Mouse (Mus musculus) frontal cortex, postnatal 36 days (tissue): ENCODE data around the gene Gm49673.
"Not testable (repeated sequence)": the region's sequence is repeated elsewhere in the genome, so short reads cannot be mapped to it uniquely, and the experiment has no call there.

Experiments used
- DNase-seq, 2 experiments: peaks; one replicate each; pipeline ENCODE4 v3.0.0; 2022; ENCODE audit warnings: low spot score in 2 of 2

Gm49673 gene

DNA sequence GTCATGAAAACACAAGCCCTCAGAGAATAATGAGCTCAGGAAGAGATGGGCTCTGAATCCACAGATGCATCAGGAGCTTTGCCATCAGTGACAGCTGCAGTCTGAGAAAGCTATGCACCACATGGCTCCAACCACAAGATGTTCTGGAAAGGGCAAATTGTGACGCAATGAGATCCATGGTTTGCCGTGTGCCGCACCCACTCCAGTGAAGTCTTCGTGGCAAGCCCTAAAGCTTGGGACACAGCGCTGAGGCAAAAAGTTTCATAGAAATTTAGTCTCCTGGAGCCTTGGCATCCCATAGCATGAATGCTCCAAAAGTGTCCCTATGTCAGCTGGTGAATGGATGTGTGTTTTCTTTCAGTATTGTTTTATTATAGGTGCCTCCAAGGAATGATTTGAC lies 9.5 kb downstream of the Gm49673 start:
- not testable (repeated sequence) for DNase-seq

- DNase-seq, result not testable (repeated sequence)
Observed at GRCm38 (mm10) chr17:8130849-8131248, 16.7 kb downstream of the Gm49673 start.

DNA sequence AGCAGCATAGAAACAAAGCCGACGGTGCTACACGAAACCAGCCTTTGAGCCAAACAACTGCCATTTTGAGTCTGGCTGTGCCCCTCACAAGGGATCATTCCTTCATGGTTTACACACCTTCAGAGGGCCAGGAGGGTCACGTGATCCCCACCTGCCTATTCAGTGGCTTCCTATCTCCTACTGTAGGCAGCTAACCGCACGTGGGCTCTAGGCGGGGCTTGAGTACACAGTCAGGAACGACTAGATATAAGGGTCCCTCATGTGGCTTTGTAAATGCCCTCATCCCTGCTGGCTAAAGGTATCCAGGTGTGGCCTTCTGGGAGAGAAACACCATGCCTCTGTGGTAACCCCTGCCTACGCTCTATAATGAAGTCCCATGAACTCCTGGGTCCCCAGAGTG lies 18.0 kb downstream of the Gm49673 start:
- not testable (repeated sequence) for DNase-seq

DNA sequence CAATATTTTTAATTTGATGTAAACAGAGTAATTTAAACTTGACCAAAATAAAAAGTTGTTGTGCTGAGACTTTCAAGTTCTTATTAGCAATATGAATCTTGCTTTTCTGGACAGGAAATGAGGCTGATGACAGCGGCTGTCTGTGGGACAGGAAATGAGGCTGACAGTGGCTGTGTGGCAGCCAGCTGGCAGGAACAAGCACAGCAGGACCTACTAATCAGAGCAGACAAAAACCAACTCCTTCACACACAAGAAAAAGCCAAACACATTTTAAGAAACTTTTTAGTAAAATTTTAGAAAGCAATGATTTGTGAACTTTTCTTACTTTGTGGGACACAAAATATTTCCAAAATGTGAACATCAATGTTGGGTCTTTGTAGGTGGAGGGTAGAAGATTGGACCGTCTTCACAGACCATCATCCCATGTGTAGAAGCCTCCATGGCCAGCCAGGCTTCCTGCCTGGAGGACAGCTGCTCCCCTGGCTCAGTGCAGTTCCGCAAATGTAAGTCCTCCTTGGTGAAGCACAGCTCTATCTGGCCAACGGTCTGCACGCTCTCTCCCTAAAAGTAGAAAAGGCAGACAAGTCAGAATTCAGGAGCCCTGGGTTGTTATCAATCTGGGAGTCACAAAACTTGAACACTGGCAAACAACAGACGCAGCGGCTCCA lies 19.1 kb downstream of the Gm49673 start:
- DNase-seq, result not testable (repeated sequence)

DNA sequence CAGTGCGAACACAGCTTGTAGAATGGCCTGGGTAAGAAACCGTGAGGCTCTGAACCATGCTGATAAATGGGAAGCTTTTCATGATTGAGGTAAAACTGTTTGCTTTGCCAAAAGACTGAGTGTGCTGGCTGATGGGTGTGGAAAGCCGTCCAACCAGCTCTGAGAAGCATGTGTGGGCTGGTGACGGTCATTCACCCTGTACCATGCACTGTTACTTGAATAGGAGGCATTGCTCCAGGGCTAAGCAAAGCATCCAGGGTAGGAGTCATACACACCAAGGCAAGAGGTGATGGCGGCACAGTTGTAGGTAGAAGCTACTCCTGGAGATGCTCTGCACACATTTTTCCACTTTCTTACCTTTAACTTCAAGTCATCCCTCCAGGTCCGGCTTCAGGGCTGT lies 23.0 kb downstream of the Gm49673 start:
- not testable (repeated sequence) for DNase-seq

- not testable (repeated sequence) for DNase-seq
Observed at GRCm38 (mm10) chr17:8122974-8123373, 24.6 kb downstream of the Gm49673 start.

DNA sequence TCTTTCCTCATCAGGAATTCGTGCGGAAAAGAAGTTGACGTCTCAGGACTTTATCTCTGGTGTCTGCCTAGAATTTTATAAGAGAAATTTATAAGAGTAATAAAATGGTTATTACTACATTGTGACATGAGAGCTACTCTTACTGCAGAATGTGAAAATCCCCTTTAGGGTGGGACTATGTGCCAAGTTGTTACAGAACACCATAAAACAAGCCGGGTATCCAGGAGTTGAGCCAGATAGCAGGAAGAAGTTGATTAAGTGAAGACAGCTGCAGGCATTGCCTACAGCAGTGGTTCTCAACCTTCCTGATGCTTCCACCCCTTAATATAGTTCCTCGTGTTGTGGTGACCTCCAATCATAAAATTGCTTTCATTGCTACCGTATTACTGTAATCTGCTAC lies 30.7 kb downstream of the Gm49673 start:
- DNase-seq, result not testable (repeated sequence)

- not testable (repeated sequence) for DNase-seq
Observed at GRCm38 (mm10) chr17:8116378-8116777, 31.2 kb downstream of the Gm49673 start.

GRCm38 (mm10) chr17:8112199-8112598 lies 35.4 kb downstream of the Gm49673 start:
- not testable (repeated sequence) for DNase-seq

- not testable (repeated sequence) for DNase-seq
Observed at GRCm38 (mm10) chr17:8101297-8101609, 46.3 kb downstream of the Gm49673 start.

DNA sequence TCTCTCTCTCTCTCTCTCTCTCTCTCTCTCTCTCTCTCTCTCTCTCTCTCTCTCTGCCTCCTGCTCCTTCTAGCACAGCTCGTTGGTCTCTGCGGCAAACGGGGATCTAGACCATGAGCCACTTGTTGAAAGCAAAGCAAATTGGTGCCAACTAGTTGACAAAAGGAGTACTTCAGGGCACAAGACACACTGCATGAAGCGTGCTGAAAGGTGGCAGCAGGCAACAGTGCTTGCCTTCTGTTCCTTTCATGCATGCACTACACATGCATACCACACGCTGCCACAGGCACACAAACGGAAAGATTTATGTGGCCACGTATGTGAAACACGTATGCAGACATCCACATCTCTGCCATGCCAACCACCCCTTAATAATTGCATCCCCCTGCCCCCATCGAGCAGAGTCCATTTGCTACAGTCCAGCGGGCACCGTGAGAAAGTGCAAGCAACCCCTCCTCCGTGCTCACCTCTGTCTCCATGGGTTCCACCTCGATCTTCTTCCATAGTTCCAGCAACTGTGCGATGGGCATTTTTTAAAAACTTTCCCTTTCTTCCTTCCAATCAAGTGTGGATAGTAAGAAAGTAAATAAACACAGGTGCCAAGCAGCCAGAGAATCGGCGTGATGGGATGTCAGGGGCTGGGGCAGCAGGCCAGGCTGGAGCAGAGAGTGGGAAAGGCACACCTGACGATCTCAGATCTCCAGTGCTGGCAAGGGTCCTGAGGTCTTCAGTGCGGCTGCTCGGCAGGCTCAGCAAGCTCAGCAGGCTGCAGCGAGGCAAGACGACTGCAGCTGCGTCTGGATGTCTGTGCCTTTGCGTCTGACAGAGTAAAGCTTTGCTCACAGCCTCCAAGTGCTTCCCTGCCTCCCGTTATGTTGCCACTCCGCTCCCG lies 46.9 kb downstream of the Gm49673 start:
- DNase-seq, result not testable (repeated sequence)

DNA sequence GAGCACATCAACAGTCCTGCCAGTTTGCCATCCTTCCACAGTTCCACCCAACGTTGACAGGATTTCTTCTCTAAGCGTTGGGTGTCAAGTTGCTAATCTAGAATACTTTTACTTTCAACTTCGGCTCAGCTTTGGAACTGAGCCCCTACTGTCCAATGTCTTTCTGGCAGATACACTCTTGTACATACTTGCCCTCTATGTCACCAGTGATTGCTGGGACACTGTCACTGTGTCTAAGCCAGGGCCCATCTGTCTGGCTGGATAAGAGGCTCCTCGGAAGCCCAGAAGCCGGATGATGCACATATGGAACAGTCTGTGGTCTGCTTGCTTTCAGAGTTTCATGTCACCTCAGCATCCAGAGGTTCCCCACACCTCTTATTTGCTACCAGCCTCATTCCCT lies 51.4 kb downstream of the Gm49673 start:
- DNase-seq, result not testable (repeated sequence)

- DNase-seq, result not testable (repeated sequence)
Observed at GRCm38 (mm10) chr17:8095653-8096052, 51.9 kb downstream of the Gm49673 start.

DNA sequence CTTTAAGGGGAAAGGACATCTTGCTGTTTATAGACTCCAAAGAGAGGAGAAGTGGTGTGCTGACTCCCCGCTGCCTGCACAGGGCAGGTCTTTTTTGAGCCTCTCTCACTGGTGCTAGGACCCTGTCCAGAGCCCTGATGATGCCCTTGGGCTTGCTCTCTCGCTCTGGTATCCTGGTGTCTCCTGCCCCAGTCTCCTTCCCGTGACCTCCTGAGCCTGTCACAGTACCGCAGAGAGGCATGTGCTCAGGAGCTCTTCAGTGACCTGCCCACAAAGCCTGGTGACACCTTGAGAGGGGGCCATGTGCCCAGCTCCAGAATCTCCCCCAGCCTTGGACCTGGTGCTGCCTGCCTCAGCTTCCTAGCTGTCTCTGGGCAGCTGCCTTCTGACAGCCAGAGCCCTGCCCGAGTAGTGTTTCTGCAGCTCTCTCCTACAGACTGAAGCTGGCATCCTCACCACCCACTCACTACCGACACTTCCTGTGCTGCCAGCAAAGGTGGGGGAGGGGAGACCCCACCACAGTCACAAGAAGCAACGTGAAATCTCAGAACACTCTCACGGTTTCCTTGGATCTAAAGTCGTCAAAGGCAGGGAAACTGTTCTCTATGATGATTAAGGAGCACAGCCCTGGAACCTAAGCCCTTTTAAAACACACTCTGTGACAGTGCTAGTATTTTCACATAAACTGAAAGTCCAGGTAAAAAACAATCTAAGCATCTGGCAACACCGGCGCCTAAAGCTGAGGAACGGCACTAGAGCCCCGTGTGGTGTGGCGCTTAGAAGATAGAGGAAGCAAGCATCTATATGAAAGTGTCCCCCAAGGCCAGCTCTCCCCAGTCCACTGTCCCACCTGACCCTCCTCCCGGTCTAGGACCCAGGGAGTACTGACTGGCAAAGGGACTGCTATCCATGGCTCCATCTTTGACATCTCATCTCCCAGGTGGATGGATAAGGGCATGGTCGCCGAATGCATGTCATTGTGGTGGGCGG lies 54.8 kb downstream of the Gm49673 start:
- not testable (repeated sequence) for DNase-seq

DNA sequence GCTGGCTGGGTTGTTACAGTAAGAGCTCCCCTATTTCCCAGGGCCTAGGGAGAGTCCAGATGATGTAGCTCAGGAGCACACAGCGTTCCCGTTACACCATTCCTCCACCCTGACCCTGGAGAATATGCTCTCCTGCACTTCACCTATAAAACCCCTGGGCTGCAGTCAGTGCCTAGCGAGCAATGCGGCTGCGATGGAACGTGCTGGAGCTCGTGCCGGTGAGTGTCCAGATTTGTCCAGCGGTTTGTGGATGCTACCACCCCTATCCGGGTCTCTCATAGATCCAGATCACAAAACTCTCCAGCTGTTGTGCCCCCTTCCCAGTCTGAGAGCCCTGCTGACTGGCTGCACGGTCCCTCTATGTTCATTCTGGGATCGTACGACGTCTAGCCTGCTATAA lies 56.3 kb downstream of the Gm49673 start:
- not testable (repeated sequence) for DNase-seq

- DNase-seq, result not testable (repeated sequence)
Observed at GRCm38 (mm10) chr17:8069847-8070246, 77.7 kb downstream of the Gm49673 start.

- DNase-seq, result not testable (repeated sequence)
Observed at GRCm38 (mm10) chr17:8056637-8057138, 90.9 kb downstream of the Gm49673 start.

DNA sequence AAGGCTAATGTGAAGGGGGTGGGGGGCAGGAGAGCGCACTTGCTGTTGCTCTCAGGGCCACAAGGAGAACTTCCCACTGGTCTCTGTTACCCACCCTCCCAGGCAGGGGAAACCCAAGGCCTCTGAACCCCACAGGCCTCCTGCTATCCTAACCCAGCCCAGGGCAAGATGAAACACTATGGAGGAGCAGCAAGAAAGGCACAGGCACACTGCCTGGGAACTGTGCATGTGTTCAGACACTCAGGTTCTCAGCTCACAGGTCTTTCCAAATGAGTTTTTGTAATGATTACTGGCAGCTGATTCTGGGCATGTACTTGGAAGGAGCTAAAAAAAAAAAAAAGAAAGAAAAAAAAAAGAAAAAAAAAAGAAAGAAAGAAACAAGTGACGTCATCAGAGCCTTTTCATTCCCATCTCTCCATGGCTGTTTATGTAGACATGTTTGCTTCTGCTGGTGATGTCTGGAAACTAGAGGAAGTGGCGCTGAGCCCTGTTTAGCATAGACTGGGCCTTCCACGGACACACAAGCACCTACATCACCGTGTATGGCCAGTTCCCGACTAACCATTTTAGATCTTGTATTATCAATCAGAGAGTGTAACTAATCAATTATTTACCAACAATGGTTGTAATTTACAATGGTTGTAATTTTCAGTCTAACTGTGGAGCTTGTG lies 91.5 kb downstream of the Gm49673 start:
- DNase-seq, result not testable (repeated sequence)

DNA sequence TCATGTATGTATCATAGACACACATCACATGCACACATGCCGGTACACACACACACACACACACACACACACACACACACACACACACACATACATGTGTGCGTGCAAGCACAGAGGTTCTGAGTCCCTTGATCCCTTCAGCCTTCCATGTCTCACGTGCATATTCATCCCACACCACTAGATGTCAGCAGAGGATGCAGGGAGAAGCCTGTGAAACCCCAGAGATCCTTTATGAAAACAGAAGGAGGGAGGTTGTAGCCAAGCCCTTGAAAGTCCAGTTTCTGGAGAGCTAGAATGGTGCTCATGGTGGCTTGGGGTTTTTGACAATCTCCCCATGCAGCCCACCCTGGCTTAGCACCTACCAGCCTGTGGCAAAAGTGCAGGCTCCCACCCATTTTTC lies 96.3 kb downstream of the Gm49673 start:
- peak; percentile 71 to 82 for DNase-seq

- DNase-seq, result not testable (repeated sequence)
Observed at GRCm38 (mm10) chr17:8050218-8050617, 97.4 kb downstream of the Gm49673 start.

- DNase-seq, result peak; percentile 61 to 71
Observed at GRCm38 (mm10) chr17:8046178-8046577, 101.4 kb downstream of the Gm49673 start.
